Mouse (Mus musculus) embryo, embryonic 11.5 days (tissue): ENCODE data around the gene Glmp.
"Not testable (repeated sequence)": the region's sequence is repeated elsewhere in the genome, so short reads cannot be mapped to it uniquely, and the experiment has no call there.

ENCODE experiments used
- DNase-seq: peaks from one replicate; pipeline ENCODE4 v3.0.0-alpha.2; 2012; ENCODE audit warnings: low read depth, low spot score

Glmp gene

DNA sequence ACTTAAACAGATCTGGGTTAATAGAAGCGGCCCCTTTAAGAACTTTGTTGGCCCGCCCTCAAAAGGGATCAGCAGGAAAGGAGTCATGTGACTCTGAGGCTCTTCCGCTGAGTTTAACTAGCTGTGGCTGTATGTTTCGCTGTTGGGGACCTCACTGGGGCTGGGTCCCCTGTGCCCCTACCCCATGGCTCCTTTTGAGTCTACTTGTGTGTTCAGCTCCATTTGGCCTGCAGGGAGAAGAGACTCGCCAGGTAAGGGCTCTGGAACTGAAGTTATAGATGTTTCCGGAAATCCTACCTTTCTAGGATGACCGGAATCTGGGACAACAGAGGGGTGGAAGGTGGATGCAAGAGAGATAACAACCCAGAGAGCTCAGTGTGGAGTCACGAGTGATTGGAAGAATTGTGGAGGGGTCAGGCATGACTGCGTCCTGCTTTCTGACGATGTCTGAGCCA, at the start of gene Glmp:
Gene Glmp (plus strand): TSS at position 73 of the 455 bp plus-strand sequence.
- DNase-seq: peak; percentile 32

DNA sequence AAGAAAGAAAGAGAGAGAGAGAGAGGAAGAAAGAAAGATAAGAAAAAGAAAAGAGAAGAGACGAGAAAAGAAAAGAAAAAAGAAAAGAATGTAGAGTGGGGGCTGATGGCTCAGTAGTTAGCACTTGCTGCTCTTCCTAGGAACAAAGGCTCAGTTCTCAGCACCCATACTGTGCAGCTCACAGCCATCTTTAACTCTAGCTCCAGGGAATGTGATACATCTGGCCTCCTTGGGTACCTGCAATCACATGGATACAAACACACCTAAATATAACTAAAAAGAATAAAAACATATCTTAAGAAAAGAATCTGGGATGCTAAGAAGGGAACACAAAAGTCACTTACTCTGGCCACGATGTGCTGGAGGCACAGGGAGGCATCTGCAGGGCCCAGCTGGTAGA, 48.7 kb upstream of the Glmp start:
- no peak for DNase-seq

DNA sequence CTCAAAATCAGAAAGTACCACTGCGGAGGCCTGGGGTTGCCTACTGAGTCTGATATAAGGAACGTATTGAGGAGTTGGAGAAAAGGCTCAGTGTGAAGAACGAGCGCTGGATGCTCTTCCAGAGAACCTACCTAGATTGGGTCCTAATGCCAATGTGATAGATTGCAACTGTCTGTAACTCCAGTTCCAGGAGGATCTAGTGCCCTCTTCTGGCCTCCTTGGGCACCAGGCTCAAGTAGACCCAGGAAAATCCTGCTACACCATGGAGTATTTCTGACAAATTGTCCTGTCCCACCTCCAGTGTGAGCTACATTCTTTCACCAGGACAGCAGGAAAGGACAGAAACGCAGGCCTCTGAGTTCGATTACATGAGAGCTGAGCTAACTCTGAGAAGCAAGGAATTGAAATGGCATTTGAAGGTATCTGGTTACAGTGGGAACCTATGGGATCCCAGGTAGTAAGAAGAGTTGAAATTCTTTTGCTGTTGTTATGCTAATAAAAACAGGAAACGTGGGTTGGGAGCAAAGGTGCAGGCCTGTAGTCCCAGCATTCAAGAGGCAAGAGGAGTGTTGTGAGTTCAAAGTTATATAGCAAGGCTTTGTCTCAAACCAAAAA, 48.2 kb upstream of the Glmp start:
- no peak for DNase-seq

- DNase-seq: no peak
Measured at GRCm38 (mm10) chr3:88280035-88280434, 44.8 kb upstream of the Glmp start.

DNA sequence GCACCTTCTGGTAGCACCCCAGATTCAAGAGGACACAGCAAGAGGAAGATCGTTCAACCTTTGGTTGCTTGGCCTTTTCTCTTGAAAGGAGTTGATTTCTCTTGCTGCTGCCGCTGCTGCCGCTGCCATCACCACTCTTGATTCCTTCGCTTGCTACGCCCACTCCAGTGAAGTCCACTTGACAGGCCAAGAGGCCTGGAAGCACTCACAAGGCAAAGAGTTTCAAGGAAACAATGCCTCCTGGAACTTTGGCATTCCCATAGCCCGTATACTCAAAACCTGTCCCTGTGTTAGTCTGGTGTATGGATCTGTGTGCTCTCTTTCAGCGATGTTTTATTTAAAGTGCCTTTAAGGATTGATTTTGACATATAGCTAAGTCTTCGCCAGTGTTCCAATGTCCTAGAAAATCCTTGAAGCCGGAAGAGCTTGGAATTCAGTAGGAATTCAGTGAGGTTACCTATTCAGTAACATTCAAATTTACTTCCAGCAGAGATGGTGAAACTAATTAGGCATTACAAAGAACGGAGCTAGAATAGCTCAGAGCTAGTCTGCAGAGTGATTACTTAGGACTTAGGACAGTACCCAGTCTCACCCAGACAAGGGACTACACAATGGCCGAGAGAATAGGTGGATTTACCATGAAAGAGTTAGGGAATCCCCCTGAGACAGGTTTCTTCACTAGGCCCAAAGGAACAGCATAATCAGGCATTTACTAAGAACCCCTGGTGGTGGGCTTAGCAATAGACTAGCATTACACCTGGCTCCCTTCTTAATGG, 43.5 kb upstream of the Glmp start:
- not testable (repeated sequence) for DNase-seq

- DNase-seq: not testable (repeated sequence)
Measured at GRCm38 (mm10) chr3:88284815-88285564, 39.8 kb upstream of the Glmp start.

GRCm38 (mm10) chr3:88285565-88285895, 39.3 kb upstream of the Glmp start:
- DNase-seq: not testable (repeated sequence)

GRCm38 (mm10) chr3:88287110-88287509, 37.7 kb upstream of the Glmp start, which contains the start of gene Gm38392:
Gm38392 (minus strand) TSS chr3:88287210.
- no peak for DNase-seq

DNA sequence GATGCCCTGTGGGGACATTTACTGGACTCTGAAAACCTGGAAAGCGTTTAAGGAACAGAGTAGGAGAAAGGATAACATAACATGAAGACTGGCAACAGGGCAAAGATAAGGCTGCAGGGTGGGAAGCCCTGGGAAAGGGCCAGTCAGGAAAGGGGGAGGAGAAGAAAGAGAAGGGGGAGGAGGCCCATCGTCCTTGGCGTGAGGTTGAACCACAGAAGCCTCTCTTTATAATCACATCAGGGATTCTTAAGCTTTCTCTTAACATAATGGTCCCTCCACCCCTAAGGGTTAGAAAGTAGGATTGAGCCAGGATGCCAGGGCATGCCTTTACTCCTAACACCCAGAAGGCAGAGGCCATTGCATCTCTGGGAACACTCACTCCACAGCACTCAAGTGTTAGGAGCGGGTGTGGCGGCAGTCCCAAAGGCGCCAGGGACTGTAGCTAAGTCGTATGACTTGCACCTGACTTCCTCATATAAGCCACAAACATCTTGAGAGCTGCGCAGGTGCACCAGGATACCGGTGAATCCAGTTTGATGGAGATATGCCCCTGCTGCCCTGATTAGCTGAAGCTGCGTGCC, 36.6 kb upstream of the Glmp start:
- DNase-seq: not testable (repeated sequence)

DNA sequence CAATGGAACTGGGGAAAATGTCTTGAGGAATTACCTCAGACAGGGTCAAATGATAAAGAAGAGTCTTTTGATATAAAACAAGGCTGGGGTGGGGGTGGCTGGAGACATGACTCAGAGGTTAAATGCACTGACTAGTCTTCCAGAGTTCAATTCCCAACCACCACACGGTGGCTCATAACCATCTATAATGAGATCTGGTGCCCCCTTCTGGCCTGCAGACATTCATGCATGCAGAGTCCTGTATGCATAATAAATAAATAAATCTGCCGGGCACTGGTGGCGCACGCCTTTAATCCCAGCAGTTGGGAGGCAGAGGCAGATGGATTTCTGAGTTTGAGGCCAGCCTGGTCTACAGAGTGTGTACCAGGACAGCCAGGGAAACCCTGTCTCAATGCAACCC, 32.9 kb upstream of the Glmp start:
- DNase-seq: no peak

DNA sequence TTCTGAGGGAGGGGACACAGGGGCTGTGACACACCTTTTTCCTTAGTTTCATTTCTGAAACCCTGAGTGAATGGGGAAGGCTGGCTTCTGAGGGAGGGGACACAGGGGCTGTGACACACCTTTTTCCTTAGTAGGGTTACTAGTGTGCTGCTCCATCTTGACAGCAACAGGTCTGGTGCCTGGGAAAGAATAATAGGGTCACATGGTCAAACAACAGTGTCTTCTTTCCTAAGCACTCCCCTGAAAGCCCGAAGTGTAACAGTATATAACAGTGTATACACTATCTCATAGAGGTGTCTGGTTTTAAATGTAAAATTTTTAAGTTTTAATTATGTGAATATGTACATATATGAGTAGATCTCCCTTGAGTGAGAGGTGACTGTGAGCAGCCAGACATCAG, 29.6 kb upstream of the Glmp start:
- not testable (repeated sequence) for DNase-seq

DNA sequence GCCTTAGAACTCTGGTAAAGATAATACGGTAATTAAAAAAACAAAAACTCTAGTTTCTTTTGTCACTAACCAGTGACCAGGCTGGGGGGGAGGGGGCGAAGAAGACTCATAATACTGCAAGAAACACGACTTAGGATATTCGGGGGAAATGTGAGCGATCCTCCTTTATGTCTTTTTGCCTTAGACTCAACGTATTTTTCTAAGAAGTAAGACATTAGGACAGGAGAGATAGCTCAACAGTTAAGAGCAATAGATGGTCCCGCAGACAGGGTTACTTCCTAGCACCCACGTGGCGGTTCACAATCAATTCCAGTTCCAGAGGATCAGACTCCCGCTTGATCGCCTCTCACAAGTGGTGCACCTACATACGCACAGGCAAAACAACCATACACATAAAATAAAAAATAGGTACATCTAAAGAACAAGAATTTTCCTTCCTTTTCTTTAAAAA, 28.7 kb upstream of the Glmp start:
- no peak for DNase-seq

DNA sequence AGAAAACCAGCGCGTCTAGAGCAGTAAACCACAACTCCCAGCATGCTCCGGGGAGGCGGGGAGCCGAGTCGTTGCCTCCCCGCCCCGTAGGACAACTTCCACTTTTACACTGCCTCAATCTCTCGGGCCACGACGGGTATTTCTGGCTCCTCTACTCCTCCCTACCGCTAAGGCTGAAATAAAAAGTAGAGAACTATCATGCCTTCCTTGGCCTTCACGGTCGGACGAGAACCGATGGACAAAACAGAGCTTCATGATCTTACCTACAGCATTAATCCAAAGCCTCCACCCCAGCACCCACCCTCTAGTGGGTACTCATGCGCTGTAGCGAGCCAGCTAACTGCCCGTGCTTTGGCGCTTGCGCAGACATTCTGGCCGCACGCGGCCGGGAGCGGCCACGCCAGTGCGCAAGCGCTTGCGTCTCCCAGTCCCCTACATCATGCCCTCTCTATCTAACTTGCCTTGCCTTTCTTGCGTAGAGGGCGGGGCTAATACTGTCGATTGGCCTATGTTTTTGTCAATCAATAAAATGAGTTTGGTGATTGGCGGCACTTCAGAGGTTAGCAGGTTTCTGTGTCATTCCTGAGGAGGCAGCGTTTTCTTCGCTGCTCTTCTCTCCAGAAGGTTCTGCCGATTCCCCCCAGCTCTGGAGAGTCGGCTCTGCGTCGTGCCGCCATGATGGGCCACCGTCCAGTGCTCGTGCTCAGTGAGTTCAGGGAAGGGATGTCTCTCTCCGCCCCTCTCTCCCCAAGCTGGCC, 28.1 kb upstream of the Glmp start, which contains the start of the genes Tsacc and Cct3:
Gene Tsacc (minus strand): TSS at position 439 of the 758 bp plus-strand sequence.
Gene Cct3 (plus strand): TSS at position 556 of the 758 bp plus-strand sequence.
- peak; percentile 99 for DNase-seq

DNA sequence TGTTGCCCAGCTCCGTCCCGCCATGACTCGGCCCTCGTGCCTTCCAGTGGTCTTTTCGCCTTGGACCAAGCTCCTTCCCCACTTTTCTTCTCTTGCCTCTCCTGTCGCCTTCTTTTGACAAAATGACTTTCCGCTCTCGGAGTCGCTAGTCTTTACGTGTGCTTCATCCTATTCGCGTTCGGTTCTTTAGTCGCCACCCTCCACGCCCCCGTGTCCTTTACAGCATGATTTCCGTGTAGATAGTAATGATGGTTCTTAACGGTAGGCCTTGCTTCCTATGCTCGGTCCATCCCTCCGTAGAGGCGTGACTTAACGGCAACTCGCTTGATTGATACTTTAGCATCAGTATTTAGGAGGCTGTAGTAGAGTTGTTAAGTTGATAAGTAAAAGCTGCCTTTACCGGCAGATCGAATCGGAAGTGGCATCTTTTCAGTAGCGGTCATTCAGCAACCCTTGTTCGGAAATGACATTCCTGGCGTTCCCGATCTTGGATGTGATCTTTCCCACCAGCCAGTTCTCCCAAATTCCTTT, 27.4 kb upstream of the Glmp start:
- DNase-seq: peak; percentile 11

DNA sequence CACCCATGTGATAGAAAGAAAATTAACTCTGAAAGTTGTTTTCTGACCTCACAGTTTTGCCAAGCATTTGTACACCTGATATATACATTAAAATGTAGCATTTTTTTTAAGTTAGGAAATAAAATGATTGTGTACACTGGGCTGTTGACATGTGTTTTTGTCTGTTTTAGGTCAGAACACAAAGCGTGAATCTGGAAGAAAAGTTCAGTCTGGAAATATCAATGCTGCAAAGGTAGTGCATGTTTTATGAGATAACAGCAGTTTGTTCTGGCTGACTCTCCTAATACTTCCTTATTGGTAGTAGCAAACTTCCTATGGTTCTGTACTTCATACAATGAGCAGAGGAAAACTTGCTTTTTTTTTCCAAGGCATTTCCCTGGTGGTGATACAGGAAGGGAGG, 25.7 kb upstream of the Glmp start:
- DNase-seq: no peak

GRCm38 (mm10) chr3:88328956-88329355, 4.1 kb downstream of the Glmp start:
- DNase-seq: no peak

- DNase-seq: peak; percentile 14
Measured at GRCm38 (mm10) chr3:88331282-88331681, 6.5 kb downstream of the Glmp start.

DNA sequence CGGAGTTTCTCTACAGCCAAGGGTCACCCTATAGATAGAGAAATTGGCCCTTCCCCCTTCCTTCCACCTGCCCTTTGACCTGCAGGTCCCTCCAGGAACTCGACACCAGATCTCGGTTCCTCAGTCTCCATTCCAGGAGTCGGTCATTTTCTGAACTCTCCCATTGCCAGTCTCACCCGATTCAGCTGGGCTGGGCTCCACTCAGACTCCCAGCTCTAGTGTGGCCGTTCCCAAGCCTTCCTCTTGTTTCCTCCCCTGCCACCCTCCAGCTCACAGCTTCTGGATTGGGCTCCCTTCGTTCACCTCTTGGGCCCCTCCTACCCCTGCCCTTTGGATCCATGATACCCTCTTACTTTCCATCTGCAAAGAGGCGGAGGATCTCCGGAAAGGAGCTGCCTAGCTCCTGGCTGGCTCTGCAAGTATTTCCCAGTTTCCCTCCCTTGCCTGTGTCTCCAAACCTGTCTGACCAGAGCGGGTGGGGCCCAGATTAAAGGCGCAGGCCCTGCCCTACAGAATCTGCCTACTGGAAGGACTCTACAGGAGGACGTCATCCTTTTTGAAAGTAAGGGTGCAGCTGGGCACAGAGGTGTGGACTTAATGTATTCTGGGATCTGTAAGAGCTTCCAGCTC, 9.3 kb downstream of the Glmp start:
- no peak for DNase-seq

DNA sequence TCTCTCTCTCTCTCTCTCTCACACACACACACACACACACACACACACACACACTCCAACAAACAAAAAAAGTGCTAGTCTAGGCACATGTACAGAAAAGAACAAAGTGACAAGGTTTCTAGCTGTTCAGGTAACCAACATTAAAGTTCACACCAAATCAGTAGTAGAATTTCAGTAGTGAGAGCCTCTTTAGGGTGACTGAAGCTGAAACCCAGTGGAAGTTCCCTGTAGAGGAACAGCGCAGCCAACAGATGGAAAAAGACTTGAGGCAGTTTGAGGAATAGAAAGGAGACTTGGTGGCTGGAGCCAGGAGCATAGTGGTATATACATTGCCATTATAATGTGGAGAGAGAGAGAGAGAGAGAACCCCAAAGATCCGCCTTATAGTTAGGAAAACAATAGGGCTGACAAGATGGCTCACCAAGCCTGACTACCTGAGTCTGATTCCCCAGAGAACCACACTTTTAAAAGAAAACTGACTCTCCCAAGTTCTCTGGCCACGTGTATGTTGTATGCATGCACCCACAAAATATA, 10.1 kb downstream of the Glmp start:
- no peak for DNase-seq

DNA sequence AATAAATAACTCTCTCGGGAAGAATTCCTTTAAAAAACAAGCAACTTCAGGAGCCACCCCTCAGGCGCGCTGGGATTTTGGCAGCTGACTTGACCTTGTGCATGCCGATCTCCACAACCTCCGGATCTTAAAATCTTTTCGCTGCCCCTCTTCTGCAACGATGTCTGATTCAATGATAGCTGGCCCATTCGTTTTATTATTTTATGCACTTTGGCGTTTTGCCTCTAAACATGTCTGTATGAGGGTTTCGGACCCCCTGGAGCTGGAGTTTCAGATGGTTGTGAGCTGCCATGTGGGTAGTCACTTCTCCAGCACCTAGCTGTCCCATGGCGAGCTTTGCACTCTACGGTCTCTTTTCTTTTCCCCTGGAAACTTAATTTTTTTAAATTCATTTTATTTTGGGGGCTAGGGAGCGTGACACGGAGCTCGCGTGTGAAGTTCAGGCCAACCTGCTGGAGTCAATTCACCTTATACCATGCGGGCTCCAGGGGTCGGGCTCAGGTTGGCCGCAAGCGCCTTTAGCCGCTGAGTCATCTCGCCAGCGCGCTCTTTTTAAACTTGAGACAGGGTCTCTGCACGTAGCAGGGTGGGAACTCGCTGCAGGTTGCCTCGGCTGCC, 10.7 kb downstream of the Glmp start:
- DNase-seq: no peak
